Mouse (Mus musculus): Measurements from ENCODE around the gene Lhfp.

- TF ChIP-seq POLR2A (IDR thresholded peaks at IDR 0.05; ENCODE audit: extremely low read depth, insufficient read depth, low read length) (no peak), CTCF (IDR thresholded peaks at IDR 0.05; ENCODE audit: low read depth, low read length) (no peak)
Measured at GRCm38 (mm10) chr3:53007411-53007810, 33.9 kb upstream of the Lhfp start.
